Mouse (Mus musculus) layer of hippocampus, postnatal 14 days (tissue): Measurements from ENCODE around the gene Vmn2r17. TPM values are rescaled to one million over a fixed set of nuclear protein-coding genes. Genes with fewer than 3 reads are reported as not detected.
A peak's percentile ranks its signal among the peaks of the same experiment; 100 is the strongest.

ENCODE experiments used
- DNase-seq, 2 experiments: peaks; one replicate each; pipeline ENCODE4 v3.0.0; 2021 to 2022; ENCODE audit warnings: low spot score in 2 of 2, mixed read lengths in 1 of 2
- long read RNA-seq, 2 experiments: library from polyadenylated mRNA; stranded (forward); transcript quantifications; one replicate each; pipeline ENCODE4 v2.0.0; 2021
- total RNA-seq, 2 experiments: library from RNA; stranded (reverse); gene quantifications; 2 replicates each; pipeline ENCODE4 v1.2.3; 2021

Gene Vmn2r17
- total RNA-seq: not detected
- long read RNA-seq, experiment 1: 0 reads
- long read RNA-seq, experiment 2: 0 reads

GRCm38 (mm10) chr5:109419388-109419787, at the start of gene Vmn2r17:
Gene Vmn2r17 (plus strand): TSS chr5:109419688.
- DNase-seq: no peak

- DNase-seq: peak; percentile 2 to 13
These were observed 47.4 kb downstream of the Vmn2r17 start for GRCm38 (mm10) chr5:109466576-109467506.

GRCm38 (mm10) chr5:109506729-109507128, 87.2 kb downstream of the Vmn2r17 start:
- DNase-seq: peak in 1 of 2 experiments; percentile 22

Other genes starting within 250 kb of the Vmn2r17 start
- gene Vmn2r13, start 227.5 kb upstream of the Vmn2r17 start, total RNA-seq: not detected
- gene Vmn2r14, start 195.0 kb upstream of the Vmn2r17 start, total RNA-seq: not detected
- not detected for gene Vmn2r15, start 122.0 kb upstream of the Vmn2r17 start, total RNA-seq
- gene Vmn2r16, start 89.5 kb upstream of the Vmn2r17 start, total RNA-seq: not detected
- gene Crlf2, start 139.3 kb downstream of the Vmn2r17 start, total RNA-seq: 10 to 100 TPM; 31.3 to 31.8 TPM